Mouse (Mus musculus) cortical plate, adult 2 months (tissue): ENCODE results near the gene Gm8005.
"Not testable (repeated sequence)": the region's sequence is repeated elsewhere in the genome, so short reads cannot be mapped to it uniquely, and the experiment has no call there.

ENCODE experiments used
- CTCF ChIP-seq: fragments of 200-500 bp; IDR thresholded peaks from 2 replicates; pipeline ENCODE4 v1.5.1; 2011; ENCODE audit warnings: mild to moderate bottlenecking, control low read depth, low read length; ENCODE audit not compliant: insufficient read depth; ENCODE audit errors: extremely low read depth
- POLR2A ChIP-seq: fragments of 200-500 bp; IDR thresholded peaks from 2 replicates; pipeline ENCODE4 v1.6.1; 2011; ENCODE audit warnings: mild to moderate bottlenecking, low read length, control low read depth; ENCODE audit not compliant: insufficient read depth; ENCODE audit errors: extremely low read depth

DNA sequence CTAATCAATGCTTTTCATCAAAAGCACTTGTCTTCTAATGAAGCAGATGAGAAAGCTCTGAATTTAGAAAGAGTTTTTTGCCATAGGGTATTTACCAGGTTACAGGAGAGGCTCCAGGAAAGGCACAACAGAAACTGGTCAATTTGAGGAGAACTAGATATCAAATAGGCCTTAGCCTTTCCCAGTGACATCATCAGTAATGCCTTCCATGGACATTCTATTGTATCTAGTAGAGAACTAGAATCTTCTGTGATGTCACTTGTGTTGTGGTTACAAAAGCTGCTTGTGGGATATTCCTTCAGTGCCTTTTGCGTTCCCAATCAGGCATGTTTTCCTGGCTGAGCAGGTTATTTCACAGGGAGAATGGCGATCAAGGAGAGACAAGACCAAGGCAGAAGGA lies 24.1 kb upstream of the Gm8005 start, which contains the start of gene Gm8011:
- TF ChIP-seq CTCF, POLR2A: not testable (repeated sequence)
